Mouse (Mus musculus) cerebellum, adult (tissue): ENCODE results near the gene Fermt2.

Experiments used
- ATAC-seq: cut with Nextera tagmentation; 2 replicates; pipeline ENCODE4 v1.9.2; 2017; ENCODE audit warnings: mild to moderate bottlenecking, moderate library complexity, mixed read lengths; ENCODE audit not compliant: insufficient number of reproducible peaks, low FRiP score, low TSS enrichment

Fermt2 gene

GRCm38 (mm10) chr14:45529411-45530363, at the start of gene Fermt2:
TSS of gene Fermt2 (minus strand) at chr14:45530118.
- ATAC-seq, result peak; percentile 84

GRCm38 (mm10) chr14:45566066-45566937, 36.4 kb upstream of the Fermt2 start:
- no peak for ATAC-seq

- no peak for ATAC-seq
Measured at GRCm38 (mm10) chr14:45565216-45566065, 35.5 kb upstream of the Fermt2 start.

- no peak for ATAC-seq
Measured at GRCm38 (mm10) chr14:45563577-45563976, 33.7 kb upstream of the Fermt2 start.

- ATAC-seq, result no peak
Measured at GRCm38 (mm10) chr14:45561681-45562080, 31.8 kb upstream of the Fermt2 start.

GRCm38 (mm10) chr14:45559018-45559417, 29.1 kb upstream of the Fermt2 start:
- ATAC-seq, result no peak

GRCm38 (mm10) chr14:45554336-45554735, 24.4 kb upstream of the Fermt2 start:
- ATAC-seq, result no peak

- ATAC-seq, result no peak
Measured at GRCm38 (mm10) chr14:45553854-45554253, 23.9 kb upstream of the Fermt2 start.

GRCm38 (mm10) chr14:45552431-45552830, 22.5 kb upstream of the Fermt2 start:
- ATAC-seq, result no peak

- ATAC-seq, result 0 out of 2 replicates have a peak, but pooled peaks have one; percentile 47
Measured at GRCm38 (mm10) chr14:45551121-45551768, 21.3 kb upstream of the Fermt2 start.

- peak; percentile 56; the same call in 1 of the 2 replicates for ATAC-seq
Measured at GRCm38 (mm10) chr14:45550010-45550647, 20.2 kb upstream of the Fermt2 start.

- no peak for ATAC-seq
Measured at GRCm38 (mm10) chr14:45548118-45548517, 18.2 kb upstream of the Fermt2 start.

GRCm38 (mm10) chr14:45544905-45545304, 15.0 kb upstream of the Fermt2 start:
- ATAC-seq, result no peak

GRCm38 (mm10) chr14:45544026-45544425, 14.1 kb upstream of the Fermt2 start:
- ATAC-seq, result no peak

GRCm38 (mm10) chr14:45539659-45540468, 9.9 kb upstream of the Fermt2 start:
- ATAC-seq, result peak; percentile 60; the same call in 1 of the 2 replicates

GRCm38 (mm10) chr14:45530364-45531345, 737 bp upstream of the Fermt2 start:
- peak; percentile 4; the same call in 1 of the 2 replicates for ATAC-seq

GRCm38 (mm10) chr14:45528861-45529260, 1.1 kb downstream of the Fermt2 start:
- ATAC-seq, result no peak
